Mouse (Mus musculus) stomach, postnatal 0 days (tissue): ENCODE data around the gene Ntrk2. TPM values are rescaled to one million over a fixed set of nuclear protein-coding genes. Genes with fewer than 3 reads are reported as not detected.

Experiments used
- ATAC-seq: fragments of 200-750 bp; cut with Nextera tagmentation; 2 replicates; pipeline ENCODE4 v1.8.0; 2017; ENCODE audit not compliant: low FRiP score, low TSS enrichment
- DNase-seq: peaks from one replicate; pipeline ENCODE4 v3.0.0-alpha.2; 2016; ENCODE audit warnings: low spot score
- H3K27ac ChIP-seq: fragments of 300-500 bp; sonication (generic); replicated peaks from 2 replicates; pipeline ENCODE4 v1.5.1; 2014; ENCODE audit warnings: mild to moderate bottlenecking, control low read depth
- H3K27me3 ChIP-seq: fragments of 300-500 bp; sonication (generic); 2 replicates; pipeline ENCODE4 v1.6.1; 2014; ENCODE audit warnings: low read length; ENCODE audit not compliant: control insufficient read depth, insufficient read depth
- H3K36me3 ChIP-seq: fragments of 300-500 bp; sonication (generic); 2 replicates; pipeline ENCODE4 v1.6.1; 2014; ENCODE audit warnings: low read length, mixed read lengths; ENCODE audit not compliant: control insufficient read depth, insufficient read depth
- H3K4me1 ChIP-seq: fragments of 300-500 bp; sonication (generic); replicated peaks from 2 replicates; pipeline ENCODE4 v1.6.1; 2014; ENCODE audit warnings: antibody characterized with exemption; ENCODE audit not compliant: control insufficient read depth, insufficient read depth
- H3K4me2 ChIP-seq: fragments of 300-500 bp; sonication (generic); replicated peaks from 2 replicates; pipeline ENCODE4 v1.6.1; 2014; ENCODE audit warnings: low read depth, mild to moderate bottlenecking, control low read depth, moderate library complexity
- H3K4me3 ChIP-seq: fragments of 300-500 bp; sonication (generic); 2 replicates; pipeline ENCODE4 v1.5.1; 2014; ENCODE audit warnings: low read depth, low read length, control low read depth
- H3K9ac ChIP-seq: fragments of 300-500 bp; sonication (generic); 2 replicates; pipeline ENCODE4 v1.6.1; 2014; ENCODE audit warnings: mild to moderate bottlenecking, low read length, control low read depth, mixed read lengths
- H3K9me3 ChIP-seq: fragments of 300-500 bp; sonication (generic); 2 replicates; pipeline ENCODE4 v1.6.1; 2016; ENCODE audit warnings: low read length; ENCODE audit not compliant: control insufficient read depth
- CTCF ChIP-seq: IDR thresholded peaks from 2 replicates; pipeline ENCODE4 v1.5.1; 2016; ENCODE audit warnings: antibody characterized with exemption, low read depth, mild to moderate bottlenecking, moderate library complexity
- EP300 ChIP-seq: optimal IDR thresholded peaks from 2 replicates; pipeline ENCODE3; 2016; ENCODE audit warnings: antibody characterized with exemption
- WGBS: fragments of 180-500 bp; shearing (Covaris S2); extraction: QIAGEN DNeasy Blood & Tissue Kit; methylation state at CpG from one replicate; pipeline ENCODE4 v1.1.7; 2014; 5-methylcytosine and 5-hydroxymethylcytosine counted together
- polyA plus RNA-seq: library from polyadenylated mRNA; unstranded; fragments of >200 nt; fragmentation: Nextera tagmentation; extraction: Ambion mirVana; gene quantifications from 2 replicates; pipeline ENCODE4 v1.2.1, GENCODE M21; 2015

The Ntrk2 gene
- polyA plus RNA-seq = 1.7 and 1.9 TPM in 2 replicates

GRCm38 (mm10) chr13:58806397-58806892 lies at the start of gene Ntrk2:
Gene Ntrk2, plus strand, starts transcription at chr13:58806569.
- H3K9ac ChIP-seq = no peak within 1 kb of the TSS
- H3K27me3 ChIP-seq = peaks cover 14% of the 10 kb centered on the region; the same call in 1 of the 2 replicates
- H3K4me2 ChIP-seq = peak within 1 kb of the TSS; percentile 82
- no peaks in the 10 kb centered on the region for H3K9me3 ChIP-seq
- DNase-seq (peak; percentile 81), ATAC-seq (peak; percentile 77)
- WGBS = under 1% methylated on average over 47 of the region's 47 CpGs
- no peaks in the 10 kb centered on the region for H3K4me1 ChIP-seq
- TF ChIP-seq EP300 = no peak
- TF ChIP-seq CTCF = peak; percentile 89
- H3K27ac ChIP-seq = no peak within 1 kb of the TSS
- no peaks in the 10 kb centered on the region for H3K36me3 ChIP-seq
- H3K4me3 ChIP-seq = peak within 1 kb of the TSS; percentile 45

GRCm38 (mm10) chr13:58761003-58761630 lies 45.3 kb upstream of the Ntrk2 start:
- no peak overlapping the region for H3K27ac ChIP-seq
- H3K9me3 ChIP-seq = no peaks in the 10 kb centered on the region
- no peak for ATAC-seq
- no peak overlapping the region for H3K4me2 ChIP-seq
- no peak for DNase-seq
- no peaks in the 10 kb centered on the region for H3K36me3 ChIP-seq
- H3K27me3 ChIP-seq = no peaks in the 10 kb centered on the region
- WGBS = 78% methylated on average over 5 of the region's 5 CpGs
- H3K9ac ChIP-seq = no peak overlapping the region
- TF ChIP-seq EP300 (no peak), CTCF (no peak)
- no peaks in the 10 kb centered on the region for H3K4me1 ChIP-seq
- no peak overlapping the region for H3K4me3 ChIP-seq

GRCm38 (mm10) chr13:58768258-58768657 lies 38.1 kb upstream of the Ntrk2 start:
- DNase-seq (no peak), ATAC-seq (no peak)
- Histone ChIP-seq H3K9me3 (no peaks in the 10 kb centered on the region), H3K4me1 (no peaks in the 10 kb centered on the region), H3K27ac (no peak overlapping the region), H3K9ac (no peak overlapping the region), H3K27me3 (no peaks in the 10 kb centered on the region), H3K4me3 (no peak overlapping the region), H3K36me3 (no peaks in the 10 kb centered on the region), H3K4me2 (no peak overlapping the region)
- WGBS = 86% methylated on average over 6 of the region's 6 CpGs
- no peak for TF ChIP-seq CTCF
- TF ChIP-seq EP300 = no peak

GRCm38 (mm10) chr13:58769438-58769837 lies 36.9 kb upstream of the Ntrk2 start:
- Histone ChIP-seq H3K36me3 (no peaks in the 10 kb centered on the region), H3K4me1 (no peaks in the 10 kb centered on the region), H3K27me3 (no peaks in the 10 kb centered on the region), H3K9ac (no peak overlapping the region), H3K4me2 (no peak overlapping the region), H3K27ac (no peak overlapping the region), H3K4me3 (no peak overlapping the region), H3K9me3 (no peaks in the 10 kb centered on the region)
- 52% methylated on average over 2 of the region's 2 CpGs for WGBS
- no peak for DNase-seq
- ATAC-seq = no peak
- no peak for TF ChIP-seq CTCF
- TF ChIP-seq EP300 = no peak

GRCm38 (mm10) chr13:58779261-58779660 lies 27.1 kb upstream of the Ntrk2 start:
- no peaks in the 10 kb centered on the region for H3K36me3 ChIP-seq
- H3K27me3 ChIP-seq = no peaks in the 10 kb centered on the region
- DNase-seq (no peak), ATAC-seq (no peak)
- no peak overlapping the region for H3K4me3 ChIP-seq
- no peak for TF ChIP-seq EP300
- TF ChIP-seq CTCF = no peak
- WGBS = 91% methylated on average over 14 of the region's 14 CpGs
- H3K9ac ChIP-seq = no peak overlapping the region
- H3K27ac ChIP-seq = no peak overlapping the region
- H3K4me2 ChIP-seq = no peak overlapping the region
- no peaks in the 10 kb centered on the region for H3K4me1 ChIP-seq
- H3K9me3 ChIP-seq = no peaks in the 10 kb centered on the region

GRCm38 (mm10) chr13:58786476-58786875 lies 19.9 kb upstream of the Ntrk2 start:
- WGBS = 28% methylated on average over 3 of the region's 3 CpGs
- Histone ChIP-seq H3K4me1 (no peaks in the 10 kb centered on the region), H3K4me3 (no peak overlapping the region), H3K4me2 (no peak overlapping the region), H3K9me3 (no peaks in the 10 kb centered on the region), H3K27me3 (no peaks in the 10 kb centered on the region), H3K9ac (no peak overlapping the region), H3K27ac (no peak overlapping the region), H3K36me3 (no peaks in the 10 kb centered on the region)
- TF ChIP-seq EP300 (no peak), CTCF (no peak)
- no peak for DNase-seq
- ATAC-seq = no peak
